Mouse (Mus musculus): ENCODE data around the gene Slc25a15.

The Slc25a15 gene

DNA sequence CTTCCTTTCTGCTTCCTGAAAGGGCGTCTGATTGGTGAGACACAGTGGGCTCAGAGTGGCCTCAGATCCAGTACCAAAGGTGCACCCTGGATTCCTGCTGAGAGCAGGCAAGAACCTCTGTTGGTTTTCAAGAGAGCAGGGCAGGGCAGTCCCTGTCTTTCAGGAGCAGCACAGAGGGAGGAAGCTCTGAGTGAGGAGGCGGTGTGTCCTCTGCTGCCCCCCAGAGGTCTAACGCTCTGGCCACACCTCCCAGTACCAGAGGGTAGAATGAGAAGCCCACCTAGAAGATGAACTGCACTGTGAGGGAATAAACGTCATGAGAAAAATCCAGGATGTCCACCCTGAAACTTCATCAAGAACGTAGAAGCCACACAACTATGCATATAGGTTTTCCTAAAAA is 21.5 kb downstream of the Slc25a15 start:
- H3K36me3 ChIP-seq (ENCODE audit: insufficient read depth, low read length) = peaks cover 71% of the 10 kb centered on the region
- H3K4me3 ChIP-seq (replicated peaks; ENCODE audit: low read length) = no peak overlapping the region
- TF ChIP-seq CTCF (conservative IDR thresholded peaks at IDR 0.05; ENCODE audit: low read length) = peak; percentile 57
- no peak for TF ChIP-seq POU5F1 (IDR thresholded peaks at IDR 0.05; ENCODE audit: borderline replicate concordance, low read length)
- no peaks in the 10 kb centered on the region for H3K9me3 ChIP-seq (ENCODE audit: low read length)
- H3K4me1 ChIP-seq (replicated peaks; ENCODE audit: low read depth, low read length) = peaks cover 7% of the 10 kb centered on the region; the same call in 1 of the 2 replicates
- no peaks in the 10 kb centered on the region for H3K27me3 ChIP-seq (ENCODE audit: insufficient read depth, low read length)

DNA sequence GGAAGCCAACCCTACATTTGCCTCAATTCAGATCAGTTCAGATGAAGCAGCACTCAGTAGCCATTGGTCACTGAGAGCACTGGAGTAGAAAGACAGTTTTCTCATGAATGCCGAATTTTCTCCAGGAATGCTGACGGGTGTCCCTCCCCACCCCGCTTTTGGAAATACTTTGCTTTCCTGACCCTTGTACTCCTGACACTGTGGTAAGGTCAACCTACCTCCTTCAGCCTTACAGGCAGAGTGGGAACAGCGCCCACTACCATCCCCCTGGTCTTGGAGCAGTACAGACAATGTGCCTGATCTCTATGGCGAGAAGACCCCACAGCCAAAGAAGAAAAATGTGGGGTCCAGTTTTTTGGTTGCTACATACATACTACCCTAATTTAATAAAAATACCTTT is 22.1 kb downstream of the Slc25a15 start:
- TF ChIP-seq NANOG (IDR thresholded peaks at IDR 0.05; ENCODE audit: borderline replicate concordance, low read length) = no peak
- TF ChIP-seq CTCF (conservative IDR thresholded peaks at IDR 0.05; ENCODE audit: low read length) = no peak
- H3K9me3 ChIP-seq (ENCODE audit: low read length) = no peaks in the 10 kb centered on the region

DNA sequence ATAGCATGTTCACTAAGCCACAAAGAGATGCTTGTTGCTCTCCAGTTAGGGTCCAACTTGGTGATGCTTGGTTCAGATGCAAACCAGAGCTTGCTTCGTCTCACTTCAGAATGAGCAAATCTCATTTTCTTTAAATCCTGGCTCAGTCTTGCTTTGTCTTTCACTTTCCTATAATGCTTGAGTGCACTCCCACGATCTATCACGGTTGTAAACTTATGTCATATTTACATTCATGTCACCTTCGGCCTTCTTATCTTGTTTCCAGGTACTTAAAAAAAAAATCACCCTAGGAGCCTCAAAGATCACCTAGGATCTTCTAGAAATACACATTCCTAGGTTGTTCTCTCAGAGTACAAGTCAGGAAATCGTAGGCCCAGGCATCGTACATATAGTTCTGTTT is 38.5 kb downstream of the Slc25a15 start:
- Histone ChIP-seq H3K9me3 (ENCODE audit: low read length) (no peaks in the 10 kb centered on the region), H3K4me1 (replicated peaks; ENCODE audit: low read depth, low read length) (no peaks in the 10 kb centered on the region), H3K4me3 (replicated peaks; ENCODE audit: low read length) (no peak overlapping the region), H3K27me3 (ENCODE audit: insufficient read depth, low read length) (no peaks in the 10 kb centered on the region), H3K36me3 (ENCODE audit: insufficient read depth, low read length) (no peaks in the 10 kb centered on the region)
- no peak for TF ChIP-seq POU5F1 (IDR thresholded peaks at IDR 0.05; ENCODE audit: borderline replicate concordance, low read length)
- TF ChIP-seq CTCF (conservative IDR thresholded peaks at IDR 0.05; ENCODE audit: low read length) = no peak
- TF ChIP-seq NANOG (IDR thresholded peaks at IDR 0.05; ENCODE audit: borderline replicate concordance, low read length) = no peak

More for the DNA sequence above, 22.1 kb downstream of the Slc25a15 start:
- Histone ChIP-seq H3K27me3 (ENCODE audit: insufficient read depth, low read length) (no peaks in the 10 kb centered on the region), H3K36me3 (ENCODE audit: insufficient read depth, low read length) (peaks cover 68% of the 10 kb centered on the region), H3K4me3 (replicated peaks; ENCODE audit: low read length) (no peak overlapping the region), H3K4me1 (replicated peaks; ENCODE audit: low read depth, low read length) (peaks cover 7% of the 10 kb centered on the region; the same call in 1 of the 2 replicates)

DNA sequence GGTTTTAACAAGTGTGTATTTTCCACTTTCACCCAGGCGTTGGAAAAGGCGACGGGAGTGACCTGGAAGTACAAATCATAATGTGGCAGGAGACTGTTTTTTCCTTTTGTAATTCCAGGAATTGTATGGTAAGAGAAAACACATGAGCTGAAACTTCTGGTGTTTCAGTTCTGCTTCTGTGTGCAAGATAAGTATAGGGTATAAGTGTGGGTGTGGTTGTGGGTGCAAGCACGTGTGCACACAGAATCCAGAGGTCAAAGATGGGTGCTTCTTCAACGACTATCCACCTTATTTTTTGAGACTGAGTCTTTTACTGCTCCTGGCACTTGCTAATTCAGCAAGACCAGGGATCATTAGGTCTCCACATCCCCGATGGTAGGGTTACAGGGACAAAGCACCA is 39.0 kb downstream of the Slc25a15 start:
- H3K36me3 ChIP-seq (ENCODE audit: insufficient read depth, low read length) = no peaks in the 10 kb centered on the region
- H3K4me1 ChIP-seq (replicated peaks; ENCODE audit: low read depth, low read length) = no peaks in the 10 kb centered on the region
- H3K9me3 ChIP-seq (ENCODE audit: low read length) = no peaks in the 10 kb centered on the region
- H3K4me3 ChIP-seq (replicated peaks; ENCODE audit: low read length) = no peak overlapping the region
- no peaks in the 10 kb centered on the region for H3K27me3 ChIP-seq (ENCODE audit: insufficient read depth, low read length)
- TF ChIP-seq NANOG (IDR thresholded peaks at IDR 0.05; ENCODE audit: borderline replicate concordance, low read length) (no peak), CTCF (conservative IDR thresholded peaks at IDR 0.05; ENCODE audit: low read length) (no peak), POU5F1 (IDR thresholded peaks at IDR 0.05; ENCODE audit: borderline replicate concordance, low read length) (no peak)

DNA sequence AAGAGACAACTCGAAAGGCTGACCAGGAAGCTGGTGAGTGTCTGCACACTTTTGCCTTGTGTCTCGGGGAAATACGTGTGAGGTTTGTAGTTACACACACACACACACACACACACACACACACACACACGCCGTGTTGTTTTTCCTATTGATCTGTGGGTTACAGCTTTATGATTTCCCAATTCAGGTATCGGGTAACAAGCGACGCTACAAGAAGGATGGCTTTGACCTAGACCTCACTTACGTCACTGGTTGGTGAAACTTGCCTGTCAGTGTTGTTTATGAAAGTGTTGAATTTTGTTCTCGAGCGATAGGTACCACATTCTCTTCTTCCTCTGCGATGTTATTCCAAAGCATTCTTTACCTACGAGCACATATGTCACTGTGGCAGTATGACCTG is 63.0 kb downstream of the Slc25a15 start:
- no peaks in the 10 kb centered on the region for H3K9me3 ChIP-seq (ENCODE audit: low read length)
- no peak for TF ChIP-seq NANOG (IDR thresholded peaks at IDR 0.05; ENCODE audit: borderline replicate concordance, low read length)
- no peak for TF ChIP-seq POU5F1 (IDR thresholded peaks at IDR 0.05; ENCODE audit: borderline replicate concordance, low read length)
- TF ChIP-seq CTCF (conservative IDR thresholded peaks at IDR 0.05; ENCODE audit: low read length) = no peak

More for the DNA sequence above, 63.0 kb downstream of the Slc25a15 start:
- Histone ChIP-seq H3K4me3 (replicated peaks; ENCODE audit: low read length) (no peak overlapping the region), H3K4me1 (replicated peaks; ENCODE audit: low read depth, low read length) (no peaks in the 10 kb centered on the region), H3K36me3 (ENCODE audit: insufficient read depth, low read length) (no peaks in the 10 kb centered on the region), H3K27me3 (ENCODE audit: insufficient read depth, low read length) (no peaks in the 10 kb centered on the region)
